Mouse (Mus musculus): ENCODE measurements around the gene Ptchd3.

- TF ChIP-seq CTCF (IDR thresholded peaks at IDR 0.05; ENCODE audit: extremely low read depth, insufficient read depth, low read length) (no peak), POLR2A (IDR thresholded peaks at IDR 0.05; ENCODE audit: extremely low read depth, insufficient read depth, low read length) (no peak)
These were observed 36.5 kb upstream of the Ptchd3 start for GRCm38 (mm10) chr11:121793530-121793929.
